Mouse (Mus musculus): ENCODE data around the gene Smim13. TPM values are rescaled to one million over a fixed set of nuclear protein-coding genes. Genes with fewer than 3 reads are reported as not detected.
"Not testable (repeated sequence)": the region's sequence is repeated elsewhere in the genome, so short reads cannot be mapped to it uniquely, and the experiment has no call there.

Smim13 gene
- polyA plus RNA-seq, 1 experiment from 2014 or later, result 9.8 TPM

DNA sequence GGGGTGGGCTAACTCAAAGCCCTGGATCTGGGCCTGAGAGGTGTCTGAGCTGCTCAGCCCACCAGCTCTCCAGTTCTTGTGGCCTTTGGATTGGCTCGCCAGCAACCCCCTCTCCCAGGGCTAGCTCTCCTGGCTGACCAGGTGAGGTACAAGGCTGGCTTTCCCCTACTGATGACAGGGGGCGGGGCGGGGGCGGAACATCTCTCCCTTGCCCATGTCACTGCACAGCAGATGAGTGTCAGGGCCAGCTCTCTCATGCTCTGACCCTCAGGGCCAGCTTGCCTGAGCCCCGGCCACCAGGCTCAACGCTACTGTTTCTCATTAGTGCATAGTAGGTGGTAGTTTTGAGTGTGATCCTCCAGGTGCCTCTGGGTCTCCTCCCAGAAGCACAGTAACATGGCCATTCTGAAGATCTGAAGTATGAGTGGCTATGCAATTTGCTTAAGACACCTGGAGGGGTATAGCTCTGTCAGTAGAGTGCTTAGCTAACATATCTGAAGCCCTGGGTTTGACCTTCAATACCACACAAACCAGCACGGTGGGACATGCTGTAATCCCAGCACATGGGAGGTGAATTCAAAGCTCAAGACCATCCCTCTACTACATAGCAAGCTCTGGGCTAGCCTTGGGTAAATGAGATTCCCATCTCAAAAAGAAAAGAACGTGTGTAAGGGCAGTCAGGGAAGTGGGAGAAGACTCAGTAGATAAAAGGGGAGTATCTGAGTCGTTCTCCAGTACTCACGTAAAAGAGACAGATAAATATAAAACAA lies 11.4 kb upstream of the Smim13 start:
- Histone ChIP-seq H3K27me3 (replicated peaks) (peaks cover 10% of the 10 kb centered on the region), H3K27ac (replicated peaks) (no peak overlapping the region), H3K4me1 (no peaks in the 10 kb centered on the region), H3K9ac (no peak overlapping the region), H3K4me3 (no peak overlapping the region), H3K9me3 (0 out of 2 replicates have a peak, but pooled peaks cover 4% of the 10 kb centered on the region), H3K36me3 (no peaks in the 10 kb centered on the region), H3K4me2 (no peak overlapping the region)
- ATAC-seq (ENCODE audit: extremely low read depth, insufficient number of reproducible peaks, low FRiP score, low TSS enrichment), result no peak
- 62% methylated on average over 10 of the region's 10 CpGs for WGBS

DNA sequence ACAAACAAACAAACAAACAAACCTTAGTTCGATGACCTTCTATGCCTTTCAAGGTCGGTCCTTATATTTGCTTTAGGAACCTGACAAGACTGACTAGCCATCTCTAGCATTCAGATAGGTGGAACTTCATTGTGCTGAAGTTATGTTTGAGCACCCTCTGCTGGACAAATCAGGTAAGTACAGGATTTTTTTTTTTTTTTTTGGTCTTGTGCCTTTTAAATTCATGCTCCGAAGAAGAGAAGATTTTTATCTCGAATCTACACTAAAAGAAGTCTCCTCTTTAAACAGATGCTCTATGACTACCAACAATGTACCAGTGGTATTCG lies 10.9 kb upstream of the Smim13 start:
- H3K4me1 ChIP-seq, result no peaks in the 10 kb centered on the region
- WGBS, result 3% methylated on average over 5 of the region's 5 CpGs

DNA sequence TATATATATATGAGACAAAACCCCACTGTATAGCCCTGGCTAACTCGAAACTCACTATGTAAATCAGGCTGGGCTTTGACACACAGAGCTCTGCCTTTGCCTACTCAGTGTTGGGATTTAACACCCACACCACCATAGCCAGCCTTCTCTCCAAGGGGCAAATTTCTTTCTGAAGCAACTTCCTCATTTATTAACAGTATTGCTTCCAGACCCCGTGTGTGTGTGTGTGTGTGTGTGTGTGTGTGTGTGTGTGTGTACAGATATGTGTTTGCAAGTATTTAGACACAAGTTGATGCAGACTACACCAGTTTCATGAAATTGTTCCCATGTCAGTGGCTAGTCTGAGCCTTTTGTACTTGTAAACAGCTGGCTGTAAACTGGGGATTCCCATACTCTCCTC lies 8.1 kb upstream of the Smim13 start:
- ATAC-seq (ENCODE audit: extremely low read depth, insufficient number of reproducible peaks, low FRiP score, low TSS enrichment), result no peak
- 74% methylated on average over 2 of the region's 2 CpGs for WGBS
- H3K4me1 ChIP-seq, result peaks cover 9% of the 10 kb centered on the region
- H3K4me3 ChIP-seq, result no peak overlapping the region
- no peak overlapping the region for H3K9ac ChIP-seq
- 0 out of 2 replicates have a peak, but pooled peaks cover 4% of the 10 kb centered on the region for H3K9me3 ChIP-seq
- no peak overlapping the region for H3K27ac ChIP-seq (replicated peaks)
- H3K27me3 ChIP-seq (replicated peaks), result peaks cover 10% of the 10 kb centered on the region
- H3K36me3 ChIP-seq, result no peaks in the 10 kb centered on the region
- no peak overlapping the region for H3K4me2 ChIP-seq

More for the DNA sequence above, 10.9 kb upstream of the Smim13 start:
- H3K27me3 ChIP-seq (replicated peaks), result peaks cover 10% of the 10 kb centered on the region
- no peak overlapping the region for H3K9ac ChIP-seq
- H3K36me3 ChIP-seq, result no peaks in the 10 kb centered on the region
- 0 out of 2 replicates have a peak, but pooled peaks cover 4% of the 10 kb centered on the region for H3K9me3 ChIP-seq
- no peak for ATAC-seq (ENCODE audit: extremely low read depth, insufficient number of reproducible peaks, low FRiP score, low TSS enrichment)
- no peak overlapping the region for H3K4me3 ChIP-seq
- H3K4me2 ChIP-seq, result no peak overlapping the region
- H3K27ac ChIP-seq (replicated peaks), result no peak overlapping the region

DNA sequence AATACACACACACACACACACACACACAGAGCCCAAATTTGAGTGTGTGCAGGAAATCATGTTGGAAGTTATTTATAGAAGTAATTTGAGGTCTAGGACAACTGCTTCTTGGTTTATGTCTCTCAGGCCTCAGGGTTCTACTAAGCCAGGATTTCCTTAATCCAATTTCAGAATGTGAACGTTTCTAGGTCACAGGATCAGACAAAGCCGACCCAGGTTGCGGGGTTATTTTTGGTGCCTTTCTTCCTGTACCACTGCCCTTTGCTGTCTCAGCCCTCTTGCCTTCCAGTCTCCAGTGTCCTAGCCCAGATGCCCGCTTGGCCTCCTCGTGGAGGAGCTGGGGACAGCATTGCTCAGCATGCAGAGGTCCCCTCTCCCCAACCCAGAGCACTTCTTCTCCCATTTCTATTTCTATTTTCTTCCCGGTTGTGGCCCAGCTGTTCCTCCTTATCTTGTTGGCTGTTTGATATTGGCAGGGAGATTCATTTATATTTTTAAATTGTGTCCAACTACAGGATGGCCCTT lies 5.3 kb upstream of the Smim13 start:
- H3K36me3 ChIP-seq, result no peaks in the 10 kb centered on the region
- H3K4me3 ChIP-seq, result no peak overlapping the region
- H3K27me3 ChIP-seq (replicated peaks), result peaks cover 10% of the 10 kb centered on the region; the same call in 1 of the 2 replicates
- no peak overlapping the region for H3K4me2 ChIP-seq
- no peak overlapping the region for H3K9ac ChIP-seq
- H3K4me1 ChIP-seq, result peaks cover 14% of the 10 kb centered on the region
- no peak overlapping the region for H3K27ac ChIP-seq (replicated peaks)
- WGBS, result 36% methylated on average over 6 of the region's 6 CpGs
- H3K9me3 ChIP-seq, result 0 out of 2 replicates have a peak, but pooled peaks cover 4% of the 10 kb centered on the region
- no peak for ATAC-seq (ENCODE audit: extremely low read depth, insufficient number of reproducible peaks, low FRiP score, low TSS enrichment)

DNA sequence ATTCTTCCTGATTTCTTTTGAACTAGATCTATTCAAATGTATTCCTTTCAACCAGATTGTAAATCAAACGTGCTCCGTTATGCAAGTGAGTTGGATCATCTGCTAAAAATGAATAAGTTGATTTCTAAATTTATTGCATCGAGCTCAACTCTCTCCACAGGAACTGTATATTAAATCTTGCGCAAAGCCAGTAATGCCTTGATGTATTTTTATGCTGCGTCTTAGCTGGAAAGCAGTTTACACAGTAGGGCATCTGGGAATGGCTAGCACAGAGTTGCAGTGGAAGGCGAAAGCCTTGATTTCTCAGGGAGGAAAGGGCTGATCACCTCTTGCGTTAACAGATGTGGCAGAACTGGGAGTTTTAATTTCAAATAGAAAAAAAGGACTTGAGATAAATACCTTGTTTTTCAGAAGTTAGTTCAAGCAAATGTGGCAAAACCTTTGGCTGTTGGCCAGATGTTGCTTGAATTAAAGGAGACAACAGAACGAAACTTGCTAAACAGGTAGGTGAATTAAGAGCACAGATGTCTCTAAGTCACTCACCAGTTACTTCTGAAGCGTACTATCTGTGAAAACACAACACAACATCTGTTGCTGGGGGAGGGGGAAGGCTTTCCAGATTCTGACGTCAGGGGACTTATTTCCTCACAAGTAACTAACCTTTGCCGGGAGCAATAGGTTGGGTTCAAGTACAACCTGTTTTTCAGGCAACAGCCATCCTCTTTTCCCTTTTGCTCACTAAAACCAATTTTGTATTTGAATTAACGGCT lies 708 bp upstream of the Smim13 start:
- H3K9ac ChIP-seq, result peak overlapping the region; percentile 85
- H3K36me3 ChIP-seq, result no peaks in the 10 kb centered on the region
- peak overlapping the region; percentile 85 for H3K4me3 ChIP-seq
- no peak for ATAC-seq (ENCODE audit: extremely low read depth, insufficient number of reproducible peaks, low FRiP score, low TSS enrichment)
- WGBS, result 40% methylated on average over 12 of the region's 12 CpGs
- peaks cover 31% of the 10 kb centered on the region for H3K4me1 ChIP-seq
- H3K9me3 ChIP-seq, result no peaks in the 10 kb centered on the region
- peak overlapping the region; percentile 89 for H3K4me2 ChIP-seq
- peak overlapping the region; percentile 93 for H3K27ac ChIP-seq (replicated peaks)
- H3K27me3 ChIP-seq (replicated peaks), result no peaks in the 10 kb centered on the region

DNA sequence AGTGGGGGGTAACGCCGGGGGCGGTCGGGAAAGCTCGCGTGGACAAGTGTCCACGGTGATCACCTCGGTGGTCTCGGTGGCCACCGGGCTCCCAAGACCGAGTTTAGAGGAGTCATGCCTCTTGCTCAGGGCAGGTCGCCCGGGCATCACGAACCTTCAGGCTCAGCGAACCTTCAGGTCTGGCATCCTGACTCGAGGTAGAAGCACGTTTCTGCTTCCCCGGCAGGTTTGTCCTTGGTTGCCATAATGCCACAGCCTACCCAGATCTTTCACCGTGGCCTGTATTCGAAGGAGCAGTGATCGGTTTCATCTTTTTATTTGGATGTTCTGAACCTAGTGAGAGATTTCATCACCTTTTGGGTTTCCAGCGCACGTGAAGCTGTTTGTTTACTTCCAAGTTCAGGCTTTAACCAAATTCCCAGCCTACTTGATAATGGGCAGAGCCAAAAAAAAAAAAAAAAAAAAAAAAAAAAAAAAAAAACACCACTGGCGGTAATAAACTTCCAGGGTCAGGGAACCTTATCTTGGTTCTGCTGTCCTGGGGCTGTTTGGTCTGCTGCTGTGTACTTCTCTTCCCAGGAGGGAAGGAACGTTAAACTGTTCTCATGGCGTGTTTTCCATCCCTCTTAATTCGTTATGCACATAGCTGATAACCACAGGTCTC lies 806 bp downstream of the Smim13 start:
- H3K9ac ChIP-seq, result peak overlapping the region; percentile 92
- H3K36me3 ChIP-seq, result no peaks in the 10 kb centered on the region
- no peaks in the 10 kb centered on the region for H3K9me3 ChIP-seq
- H3K27ac ChIP-seq (replicated peaks), result peak overlapping the region; percentile 93
- H3K4me1 ChIP-seq, result peaks cover 23% of the 10 kb centered on the region
- peak overlapping the region; percentile 85 for H3K4me3 ChIP-seq
- no peaks in the 10 kb centered on the region for H3K27me3 ChIP-seq (replicated peaks)
- peak overlapping the region; percentile 89 for H3K4me2 ChIP-seq
- under 1% methylated on average over 27 of the region's 27 CpGs for WGBS
- peak; percentile 10; the same call in 1 of the 2 replicates for ATAC-seq (ENCODE audit: extremely low read depth, insufficient number of reproducible peaks, low FRiP score, low TSS enrichment)

DNA sequence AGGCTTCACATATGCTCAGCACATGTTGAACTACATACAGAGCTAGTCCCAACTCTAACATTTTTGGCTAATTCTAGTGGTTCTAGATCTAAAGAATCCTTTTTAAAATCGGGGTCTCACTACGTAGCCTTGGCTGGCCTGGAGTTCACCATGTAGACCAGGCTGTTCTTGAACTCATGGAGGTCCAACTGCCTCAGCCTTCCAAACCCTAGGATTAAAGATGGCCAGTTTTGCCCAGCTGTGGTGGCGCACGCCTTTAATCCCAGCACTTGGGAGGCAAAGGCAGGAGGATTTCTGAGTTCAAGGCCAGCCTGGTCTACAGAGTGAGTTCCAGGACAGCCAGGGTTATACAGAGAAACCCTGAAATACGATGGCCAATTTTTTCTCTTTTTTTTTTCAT lies 1.6 kb downstream of the Smim13 start:
- not testable (repeated sequence) for H3K9ac ChIP-seq; H3K27ac ChIP-seq (replicated peaks); ATAC-seq (ENCODE audit: extremely low read depth, insufficient number of reproducible peaks, low FRiP score, low TSS enrichment); H3K27me3 ChIP-seq (replicated peaks); H3K9me3 ChIP-seq; H3K36me3 ChIP-seq
- Histone ChIP-seq H3K4me2 (peak overlapping the region; percentile 89), H3K4me3 (peak overlapping the region; percentile 85), H3K4me1 (peaks cover 23% of the 10 kb centered on the region)
- 94% methylated on average over 5 of the region's 5 CpGs for WGBS

DNA sequence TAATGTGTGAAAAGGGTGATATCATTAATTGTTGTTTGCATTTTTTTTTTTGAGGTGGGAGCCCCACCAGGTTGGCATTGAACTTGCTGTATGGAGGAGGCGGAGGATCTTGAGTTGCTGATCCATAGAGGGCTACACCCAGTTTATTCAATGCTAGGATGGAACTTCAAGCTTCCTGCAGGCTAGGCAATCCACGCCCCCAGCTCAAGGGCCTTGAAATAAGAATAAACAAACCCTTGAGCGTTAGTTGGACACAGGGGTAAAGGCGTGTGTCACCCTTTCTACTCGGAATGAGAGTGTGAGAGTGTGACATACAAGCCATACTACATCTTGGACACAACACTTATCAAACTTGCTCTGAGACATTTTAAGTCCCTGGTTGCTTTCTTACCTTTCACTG lies 2.0 kb downstream of the Smim13 start:
- ATAC-seq (ENCODE audit: extremely low read depth, insufficient number of reproducible peaks, low FRiP score, low TSS enrichment), result no peak
- 60% methylated on average over 5 of the region's 5 CpGs for whole genome bisulfite sequencing
- Histone ChIP-seq H3K4me2 (no peak overlapping the region), H3K36me3 (no peaks in the 10 kb centered on the region), H3K4me3 (no peak overlapping the region), H3K27me3 (replicated peaks) (no peaks in the 10 kb centered on the region), H3K27ac (replicated peaks) (no peak overlapping the region), H3K4me1 (peaks cover 23% of the 10 kb centered on the region), H3K9me3 (no peaks in the 10 kb centered on the region), H3K9ac (no peak overlapping the region)

DNA sequence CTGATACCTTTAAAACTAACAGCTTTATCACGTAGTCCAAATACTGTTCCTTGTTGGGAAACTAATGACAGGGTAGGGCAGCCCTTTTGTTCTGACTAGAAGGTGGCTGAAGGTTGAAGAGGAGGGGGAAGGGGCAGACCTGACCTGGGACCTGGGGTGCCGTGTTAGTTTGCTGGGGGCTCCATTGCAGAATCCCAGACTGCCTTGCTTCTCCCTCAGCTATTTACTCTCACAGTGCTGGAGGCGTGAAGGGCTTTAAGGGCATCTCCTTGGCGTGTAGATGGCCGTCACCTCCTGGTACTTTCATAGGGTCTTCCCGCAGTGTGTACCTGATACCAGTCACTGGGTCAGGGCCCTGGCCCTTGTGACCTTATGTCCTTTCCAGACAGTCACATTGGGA lies 2.5 kb downstream of the Smim13 start:
- Histone ChIP-seq H3K9ac (0 out of 2 replicates have a peak overlapping the region, but pooled peaks have one; percentile 5), H3K4me3 (no peak overlapping the region), H3K36me3 (no peaks in the 10 kb centered on the region), H3K4me1 (peaks cover 23% of the 10 kb centered on the region), H3K4me2 (no peak overlapping the region), H3K27me3 (replicated peaks) (no peaks in the 10 kb centered on the region), H3K9me3 (no peaks in the 10 kb centered on the region), H3K27ac (replicated peaks) (no peak overlapping the region)
- 72% methylated on average over 6 of the region's 6 CpGs for WGBS
- ATAC-seq (ENCODE audit: extremely low read depth, insufficient number of reproducible peaks, low FRiP score, low TSS enrichment), result no peak

DNA sequence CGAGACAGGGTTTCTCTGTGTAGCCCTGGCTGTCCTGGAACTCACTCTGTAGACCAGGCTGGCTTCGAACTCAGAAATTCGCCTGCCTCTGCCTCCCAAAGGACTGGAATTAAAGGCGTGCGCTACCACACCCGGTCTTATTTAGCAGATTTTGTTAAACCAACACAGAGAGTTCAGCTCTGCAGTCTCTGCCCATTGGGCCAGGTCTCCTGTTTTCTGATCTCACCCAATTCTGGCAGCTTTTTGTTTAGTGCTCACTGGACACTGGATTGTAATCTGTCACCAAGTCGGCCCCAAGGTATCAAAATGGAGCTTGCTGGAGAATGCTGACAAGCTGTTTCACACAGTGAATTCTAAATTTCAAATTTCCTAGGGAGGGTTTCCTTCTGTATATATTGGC lies 3.1 kb downstream of the Smim13 start:
- Histone ChIP-seq H3K36me3 (no peaks in the 10 kb centered on the region), H3K4me1 (peaks cover 26% of the 10 kb centered on the region), H3K27ac (replicated peaks) (no peak overlapping the region), H3K4me3 (no peak overlapping the region), H3K9me3 (no peaks in the 10 kb centered on the region), H3K4me2 (no peak overlapping the region), H3K27me3 (replicated peaks) (no peaks in the 10 kb centered on the region), H3K9ac (no peak overlapping the region)
- no peak for ATAC-seq (ENCODE audit: extremely low read depth, insufficient number of reproducible peaks, low FRiP score, low TSS enrichment)
- 88% methylated on average over 7 of the region's 7 CpGs for WGBS

DNA sequence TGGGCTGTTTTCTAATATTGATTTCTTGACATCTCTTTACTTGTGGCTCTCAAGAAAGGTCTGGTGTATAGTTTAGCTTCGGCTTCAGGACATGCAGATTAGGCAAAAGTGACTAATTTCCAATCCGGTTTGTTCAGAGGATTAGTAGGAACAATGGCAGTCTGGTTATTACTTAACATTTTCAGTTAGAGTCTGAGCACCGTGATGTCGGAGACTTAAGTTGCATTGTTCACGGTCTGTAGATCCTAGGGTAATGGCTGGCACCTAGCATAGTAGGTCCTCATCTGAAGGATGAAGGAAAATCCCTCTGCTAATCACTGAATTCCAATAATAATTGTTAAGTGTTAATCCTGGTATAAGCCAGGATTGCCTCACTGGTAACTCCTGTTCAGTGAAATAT lies 6.5 kb downstream of the Smim13 start:
- Histone ChIP-seq H3K9ac (no peak overlapping the region), H3K36me3 (no peaks in the 10 kb centered on the region), H3K27me3 (replicated peaks) (no peaks in the 10 kb centered on the region), H3K4me2 (no peak overlapping the region), H3K9me3 (no peaks in the 10 kb centered on the region), H3K4me1 (peaks cover 20% of the 10 kb centered on the region), H3K4me3 (no peak overlapping the region), H3K27ac (replicated peaks) (no peak overlapping the region)
- ATAC-seq (ENCODE audit: extremely low read depth, insufficient number of reproducible peaks, low FRiP score, low TSS enrichment), result no peak
- 84% methylated on average over 5 of the region's 5 CpGs for WGBS
